In genomic region chr19:14419886-14420285, GRCm38 (mm10) we compare ENCODE assay signal across 14 mouse cellular contexts.
"Had no signal": no experiment of that assay in that cellular context is flagged by ENCODE, and none has a peak within 500 bp of the region (broad histone marks: within the 10 kb centered on the region; RNA-seq: fewer than 3 reads in every experiment).

No protein-coding gene starts in this region.

- H3K4me2 ChIP-seq: limb, embryonic 12.5 days; lung, embryonic 15.5 days had no signal

- H3K27ac ChIP-seq: kidney, postnatal 0 days; limb, embryonic 12.5 days; lung, embryonic 15.5 days; midbrain, embryonic 10.5 days had no signal

- H3K9ac ChIP-seq: limb, embryonic 12.5 days; lung, embryonic 15.5 days had no signal

- H3K27me3 ChIP-seq: limb, embryonic 12.5 days; lung, embryonic 15.5 days had no signal

- H3K9me3 ChIP-seq: limb, embryonic 12.5 days; lung, embryonic 15.5 days; midbrain, embryonic 10.5 days had no signal

- DNase-seq: kidney, adult 8-10 months; kidney, postnatal 36 days; lung, postnatal 14 days; midbrain, embryonic 14.5 days; retina, postnatal 1 day; right cerebral cortex, postnatal 4 days; spleen, adult 18-20 months; thymus, adult 18-20 months; thymus, postnatal 14 days had no signal

- H3K36me3 ChIP-seq: limb, embryonic 12.5 days; lung, embryonic 15.5 days; midbrain, embryonic 10.5 days had no signal

- H3K4me3 ChIP-seq: limb, embryonic 12.5 days; lung, embryonic 15.5 days; midbrain, embryonic 10.5 days; myocyte had no signal
